Mouse (Mus musculus): ENCODE results near the gene Vmn1r125. TPM values are rescaled to one million over a fixed set of nuclear protein-coding genes. Genes with fewer than 3 reads are reported as not detected.
"Not testable (repeated sequence)": the region's sequence is repeated elsewhere in the genome, so short reads cannot be mapped to it uniquely, and the experiment has no call there.

Vmn1r125 gene
- not detected for total RNA-seq (2021)

- intact Hi-C loops (cut with DNase I); DNase-seq: not testable (repeated sequence)
Observed at GRCm38 (mm10) chr7:21271879-21272278, at the start of gene Vmn1r125. Gene Vmn1r125, plus strand, starts transcription at chr7:21272179.

DNA sequence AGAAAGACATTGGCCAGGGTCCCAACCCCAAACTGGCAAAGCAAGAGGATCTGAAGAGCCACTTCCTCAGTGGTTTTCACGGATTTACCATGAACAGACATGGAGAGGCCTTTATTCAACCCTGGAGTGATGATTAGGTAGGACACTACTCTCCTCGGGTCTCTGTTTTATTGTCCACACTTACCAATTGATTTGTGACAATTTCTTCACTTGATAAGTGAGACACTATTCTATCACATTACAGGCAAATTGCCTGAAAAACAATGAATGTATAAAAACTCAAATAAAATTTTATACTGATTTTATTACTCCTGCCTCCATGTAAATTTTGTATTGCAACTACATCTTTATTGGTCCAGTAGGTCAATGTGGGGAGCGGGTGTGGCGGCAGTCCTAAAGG lies 11.5 kb upstream of the Vmn1r125 start, which contains the start of gene Vmn1r124:
TSS of gene Vmn1r124 (minus strand) at position 101 of the 400 bp plus-strand sequence.
- intact Hi-C loops (cut with DNase I); DNase-seq: not testable (repeated sequence)

DNA sequence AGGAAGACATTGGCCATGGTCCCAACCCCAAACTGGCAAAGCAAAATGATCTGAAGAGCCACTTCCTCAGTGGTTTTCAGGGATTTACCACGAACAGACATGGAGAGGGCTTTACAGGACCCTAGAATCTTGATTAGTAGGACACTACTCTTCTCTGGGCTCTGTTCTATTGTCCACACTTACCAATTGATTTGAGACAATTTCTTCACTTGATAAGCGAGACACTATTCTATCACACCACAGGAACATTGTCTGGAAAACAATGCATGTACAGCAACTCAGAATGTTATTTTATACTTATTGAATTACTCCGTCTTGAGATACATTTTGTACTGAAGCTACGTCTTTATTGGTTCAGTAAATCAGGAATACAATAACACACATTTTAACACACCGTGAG lies 29.4 kb downstream of the Vmn1r125 start, which contains the start of gene Vmn1r126:
TSS of gene Vmn1r126 (minus strand) at position 101 of the 400 bp plus-strand sequence.
- DNase-seq; intact Hi-C loops (cut with DNase I): not testable (repeated sequence)

GRCm38 (mm10) chr7:21319761-21320160 lies 47.8 kb downstream of the Vmn1r125 start, which contains the start of gene Vmn1r127:
Gene Vmn1r127, minus strand, starts transcription at chr7:21319861.
- intact Hi-C loops (cut with DNase I); DNase-seq: not testable (repeated sequence)

Other genes starting within 250 kb of the Vmn1r125 start
- not detected for gene Vmn1r120, start 218.4 kb upstream of the Vmn1r125 start, total RNA-seq (2021)
- gene Vmn1r121, start 173.7 kb upstream of the Vmn1r125 start, total RNA-seq (2021), result not detected
- not detected for gene Vmn1r122, start 138.1 kb upstream of the Vmn1r125 start, total RNA-seq (2021)
- gene Vmn1r123, start 110.0 kb upstream of the Vmn1r125 start, total RNA-seq (2021), result not detected
- gene Gm5157, start 81.8 kb upstream of the Vmn1r125 start, total RNA-seq (2021), result not detected
- not detected for gene Vmn1r124, start 11.6 kb upstream of the Vmn1r125 start, total RNA-seq (2021)
- gene Vmn1r126, start 29.3 kb downstream of the Vmn1r125 start, total RNA-seq (2021), result not detected
- gene Vmn1r127, start 47.7 kb downstream of the Vmn1r125 start, total RNA-seq (2021), result not detected
- not detected for gene Vmn1r128, start 77.2 kb downstream of the Vmn1r125 start, total RNA-seq (2021)
- gene Vmn1r129, start 89.1 kb downstream of the Vmn1r125 start, total RNA-seq (2021), result not detected
- not detected for gene Gm6882, start 160.6 kb downstream of the Vmn1r125 start, total RNA-seq (2021)
- gene Vmn1r130, start 239.6 kb downstream of the Vmn1r125 start, total RNA-seq (2021), result not detected